ENCODE assay signal across 16 mouse cellular contexts in genomic region chr10:109129068-109129467, GRCm38 (mm10).
DNase-seq lines count a peak whose midpoint lies in the region; ATAC-seq lines count a peak whose summit lies in the region.
"Had no signal": no experiment of that assay in that cellular context is flagged by ENCODE, and none has a peak within 500 bp of the region (broad histone marks: within the 10 kb centered on the region; RNA-seq: fewer than 3 reads in every experiment).

No protein-coding gene starts in this region.

- peak; percentile 4; the same call in 1 of the 2 replicates for ATAC-seq in heart, embryonic 15.5 days (replicated peaks; ENCODE audit: insufficient number of reproducible peaks, insufficient read depth, low FRiP score, low read depth)
- ATAC-seq in midbrain, embryonic 12.5 days (ENCODE audit: low FRiP score, low read depth): peak; percentile 38
- ATAC-seq in midbrain, embryonic 15.5 days (replicated peaks): no peak
- ATAC-seq in limb, embryonic 12.5 days (ENCODE audit: insufficient number of reproducible peaks, insufficient read depth, low FRiP score, low TSS enrichment, low read depth): 0 out of 2 replicates have a peak, but pooled peaks have one; percentile 49
- ATAC-seq: forebrain, embryonic 15.5 days had no signal

- no peak for DNase-seq in heart, postnatal 36 days
- no peak for DNase-seq in thymus, postnatal 0 days (ENCODE audit: low spot score)
- DNase-seq in spleen, postnatal 10 days (ENCODE audit: low spot score in 2 of 2): no peak
- DNase-seq: adrenal gland, postnatal 14 days; B cell, adult 2 months; kidney, adult 18-20 months; kidney, postnatal 10 days; liver, embryonic 13.5 days; thymus, postnatal 4 days had no signal

- no peak overlapping the region for H3K4me2 ChIP-seq in heart, embryonic 15.5 days
- H3K4me2 ChIP-seq in midbrain, embryonic 12.5 days (replicated peaks): no peak overlapping the region
- no peak overlapping the region for H3K4me2 ChIP-seq in midbrain, embryonic 15.5 days
- no peak overlapping the region for H3K4me2 ChIP-seq in limb, embryonic 12.5 days
- H3K4me2 ChIP-seq: forebrain, embryonic 15.5 days; heart, embryonic 13.5 days; liver, embryonic 13.5 days had no signal

- no peaks in the 10 kb centered on the region for H3K9me3 ChIP-seq in heart, embryonic 15.5 days (replicated peaks)
- H3K9me3 ChIP-seq in midbrain, embryonic 12.5 days: no peaks in the 10 kb centered on the region
- no peaks in the 10 kb centered on the region for H3K9me3 ChIP-seq in midbrain, embryonic 15.5 days
- no peaks in the 10 kb centered on the region for H3K9me3 ChIP-seq in limb, embryonic 12.5 days
- H3K9me3 ChIP-seq: forebrain, embryonic 15.5 days; heart, embryonic 13.5 days; liver, embryonic 13.5 days had no signal

- H3K9ac ChIP-seq in heart, embryonic 15.5 days: no peak overlapping the region
- no peak overlapping the region for H3K9ac ChIP-seq in midbrain, embryonic 12.5 days (replicated peaks)
- no peak overlapping the region for H3K9ac ChIP-seq in midbrain, embryonic 15.5 days
- no peak overlapping the region for H3K9ac ChIP-seq in limb, embryonic 12.5 days (replicated peaks)
- H3K9ac ChIP-seq: forebrain, embryonic 15.5 days; heart, embryonic 13.5 days; liver, embryonic 13.5 days had no signal

- H3K27ac ChIP-seq in heart, embryonic 15.5 days: no peak overlapping the region
- H3K27ac ChIP-seq in midbrain, embryonic 12.5 days (replicated peaks): no peak overlapping the region
- H3K27ac ChIP-seq in midbrain, embryonic 15.5 days: no peak overlapping the region
- no peak overlapping the region for H3K27ac ChIP-seq in limb, embryonic 12.5 days
- H3K27ac ChIP-seq: forebrain, embryonic 15.5 days; heart, embryonic 13.5 days; hindbrain, postnatal 0 days; liver, embryonic 13.5 days had no signal

- H3K4me3 ChIP-seq in heart, embryonic 15.5 days: no peak overlapping the region
- H3K4me3 ChIP-seq in midbrain, embryonic 12.5 days: no peak overlapping the region
- H3K4me3 ChIP-seq in midbrain, embryonic 15.5 days: no peak overlapping the region
- no peak overlapping the region for H3K4me3 ChIP-seq in limb, embryonic 12.5 days (replicated peaks)
- H3K4me3 ChIP-seq: forebrain, embryonic 15.5 days; heart, embryonic 13.5 days; liver, embryonic 13.5 days had no signal

- H3K4me1 ChIP-seq in heart, embryonic 15.5 days (replicated peaks): no peaks in the 10 kb centered on the region
- H3K4me1 ChIP-seq in midbrain, embryonic 12.5 days: no peaks in the 10 kb centered on the region
- H3K4me1 ChIP-seq in midbrain, embryonic 15.5 days: no peaks in the 10 kb centered on the region
- no peaks in the 10 kb centered on the region for H3K4me1 ChIP-seq in limb, embryonic 12.5 days (replicated peaks)
- H3K4me1 ChIP-seq: forebrain, embryonic 15.5 days; heart, embryonic 13.5 days; liver, embryonic 13.5 days had no signal

- intact Hi-C loops in heart, postnatal 36 days (cut with DNase I): no loop called here

- H3K36me3 ChIP-seq in heart, embryonic 15.5 days: no peaks in the 10 kb centered on the region
- H3K36me3 ChIP-seq in midbrain, embryonic 12.5 days: no peaks in the 10 kb centered on the region
- H3K36me3 ChIP-seq in midbrain, embryonic 15.5 days (replicated peaks): no peaks in the 10 kb centered on the region
- H3K36me3 ChIP-seq in limb, embryonic 12.5 days: no peaks in the 10 kb centered on the region
- H3K36me3 ChIP-seq: forebrain, embryonic 15.5 days; heart, embryonic 13.5 days; liver, embryonic 13.5 days had no signal

- H3K27me3 ChIP-seq in heart, embryonic 15.5 days: no peaks in the 10 kb centered on the region
- no peaks in the 10 kb centered on the region for H3K27me3 ChIP-seq in midbrain, embryonic 12.5 days
- no peaks in the 10 kb centered on the region for H3K27me3 ChIP-seq in midbrain, embryonic 15.5 days (replicated peaks)
- H3K27me3 ChIP-seq in limb, embryonic 12.5 days: no peaks in the 10 kb centered on the region
- H3K27me3 ChIP-seq: forebrain, embryonic 15.5 days; heart, embryonic 13.5 days; liver, embryonic 13.5 days had no signal

- WGBS in heart, embryonic 15.5 days: 85% methylated on average over 3 of the region's 3 CpGs
- WGBS in midbrain, embryonic 12.5 days: 85% methylated on average over 3 of the region's 3 CpGs
- WGBS in midbrain, embryonic 15.5 days: 93% methylated on average over 3 of the region's 3 CpGs
- WGBS in limb, embryonic 12.5 days: 91% methylated on average over 3 of the region's 3 CpGs
